Mouse (Mus musculus) gastrocnemius, postnatal 25 days (tissue): ENCODE results near the gene Ccrl2. TPM values are rescaled to one million over a fixed set of nuclear protein-coding genes. Genes with fewer than 3 reads are reported as not detected.

Source experiments
- DNase-seq: peaks from one replicate; pipeline ENCODE4 v3.0.0; 2022
- total RNA-seq, 2 experiments: library from RNA; stranded (reverse); gene quantifications; 1 replicate in 1 of 2; 2 replicates in 1 of 2; pipeline ENCODE4 v1.2.3; 2021

The Ccrl2 gene
- total RNA-seq, 2 experiments from 2014 or later, result 4.3 to 4.4 TPM

- no peak for DNase-seq
Measured at GRCm38 (mm10) chr9:111062840-111063239, 5.5 kb upstream of the Ccrl2 start.

- no peak for DNase-seq
Measured at GRCm38 (mm10) chr9:111058943-111059556, 1.7 kb upstream of the Ccrl2 start.

- DNase-seq, result no peak
Measured at GRCm38 (mm10) chr9:111057544-111058370, 438 bp upstream of the Ccrl2 start.

GRCm38 (mm10) chr9:111056519-111056797, 861 bp downstream of the Ccrl2 start:
- no peak for DNase-seq

- DNase-seq, result no peak
Measured at GRCm38 (mm10) chr9:111055800-111056518, 1.4 kb downstream of the Ccrl2 start.

- DNase-seq, result no peak
Measured at GRCm38 (mm10) chr9:111054923-111055322, 2.4 kb downstream of the Ccrl2 start.

- DNase-seq, result no peak
Measured at GRCm38 (mm10) chr9:111048452-111048851, 8.9 kb downstream of the Ccrl2 start.

GRCm38 (mm10) chr9:111047266-111047665, 10.1 kb downstream of the Ccrl2 start:
- no peak for DNase-seq

GRCm38 (mm10) chr9:111046222-111046621, 11.1 kb downstream of the Ccrl2 start:
- DNase-seq, result no peak

GRCm38 (mm10) chr9:111042266-111042665, 15.1 kb downstream of the Ccrl2 start:
- peak; percentile 31 for DNase-seq

GRCm38 (mm10) chr9:111039966-111040365, 17.4 kb downstream of the Ccrl2 start:
- no peak for DNase-seq

- no peak for DNase-seq
Measured at GRCm38 (mm10) chr9:111033717-111034116, 23.6 kb downstream of the Ccrl2 start.

- DNase-seq, result no peak
Measured at GRCm38 (mm10) chr9:111026791-111027190, 30.5 kb downstream of the Ccrl2 start.

GRCm38 (mm10) chr9:111019022-111019421, 38.3 kb downstream of the Ccrl2 start, which contains the start of gene Ltf:
Gene Ltf, plus strand, starts transcription at chr9:111019271.
- DNase-seq, result no peak

- no peak for DNase-seq
Measured at GRCm38 (mm10) chr9:111015658-111016057, 41.7 kb downstream of the Ccrl2 start.

GRCm38 (mm10) chr9:111012041-111012440, 45.3 kb downstream of the Ccrl2 start:
- no peak for DNase-seq

GRCm38 (mm10) chr9:111011550-111011949, 45.8 kb downstream of the Ccrl2 start:
- no peak for DNase-seq

- no peak for DNase-seq
Measured at GRCm38 (mm10) chr9:111009763-111010162, 47.6 kb downstream of the Ccrl2 start.

- DNase-seq, result no peak
Measured at GRCm38 (mm10) chr9:111006544-111006943, 50.8 kb downstream of the Ccrl2 start.
